Mouse (Mus musculus) liver, adult 2 months (tissue): ENCODE results near the gene Nop2.

ENCODE experiments used
- CTCF ChIP-seq: fragments of 200-500 bp; IDR thresholded peaks from 2 replicates; pipeline ENCODE4 v1.5.1; 2011; ENCODE audit warnings: low read depth, low read length, control low read depth
- POLR2A ChIP-seq: fragments of 200-500 bp; IDR thresholded peaks from 2 replicates; pipeline ENCODE4 v1.6.1; 2011; ENCODE audit warnings: low read length, control low read depth; ENCODE audit not compliant: insufficient read depth; ENCODE audit errors: extremely low read depth

GRCm38 (mm10) chr6:125090341-125091085, 41.2 kb upstream of the Nop2 start:
- TF ChIP-seq CTCF (no peak), POLR2A (no peak)
